Comparison of ENCODE assay signal across 12 mouse cellular contexts in the genomic region with DNA sequence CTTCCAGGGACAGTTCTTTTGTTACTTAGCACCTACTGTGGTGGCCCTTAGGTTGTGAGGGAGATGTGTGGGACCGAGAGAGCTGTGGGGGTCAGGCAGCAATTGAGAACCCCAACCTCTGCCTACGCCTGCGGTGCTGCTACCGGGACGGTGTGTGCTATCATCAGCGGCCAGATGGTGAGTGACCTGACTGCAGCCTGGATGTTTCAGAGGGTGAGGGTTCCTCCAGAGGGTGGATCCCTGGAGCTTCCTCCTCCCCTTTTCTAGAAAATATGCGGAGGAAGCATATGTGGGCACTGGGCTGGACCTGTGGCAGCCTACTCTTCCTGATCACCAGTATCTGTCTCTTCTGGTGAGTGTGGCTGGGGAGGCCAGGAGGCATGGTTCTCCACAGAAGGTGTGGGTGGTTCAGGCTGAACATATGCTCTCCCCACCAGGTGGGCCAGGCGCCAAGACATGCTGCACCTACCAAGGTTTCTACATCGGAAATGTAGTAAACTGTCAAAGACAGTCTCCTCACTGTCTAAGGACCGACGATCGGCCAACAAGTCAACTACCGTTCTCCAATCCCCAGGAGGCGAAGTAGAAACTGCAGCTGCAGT. TPM values are rescaled to one million over a fixed set of nuclear protein-coding genes. Genes with fewer than 3 reads are reported as not detected.
DNase-seq lines count a peak whose midpoint lies in the region; ATAC-seq lines count a peak whose summit lies in the region.
"Had no signal": no experiment of that assay in that cellular context is flagged by ENCODE, and none has a peak within 500 bp of the region (broad histone marks: within the 10 kb centered on the region; RNA-seq: fewer than 3 reads in every experiment).

No protein-coding gene starts in this region.

- peak; percentile 55 to 58 for DNase-seq in left cerebral cortex, adult 18-20 months (ENCODE audit: low spot score in 2 of 2)
- DNase-seq in left cerebral cortex, adult 8-10 months (ENCODE audit: low spot score in 2 of 2), result no peak
- DNase-seq in cerebellum, adult 11-12 months, result peak; percentile 84
- no peak for DNase-seq in gastrocnemius, adult 18-20 months (ENCODE audit: low spot score)
- DNase-seq in adrenal gland, postnatal 36 days, result no peak
- DNase-seq in retina, postnatal 1 day, result no peak
- DNase-seq: heart, postnatal 36 days; kidney, postnatal 25 days; lung, adult 2 months had no signal

- peak; percentile 53; the same call in 1 of the 2 replicates for ATAC-seq in erythroblast, adult 5-6 weeks (replicated peaks; ENCODE audit: low FRiP score, poor library complexity, severe bottlenecking)
- ATAC-seq in megakaryocyte progenitor cell, adult 5-6 weeks (replicated peaks; ENCODE audit: poor library complexity), result peak; percentile 42

RNA-seq across cellular contexts. Expression of a gene that starts 1.0 kb away (rescaled TPM):
- not detected for total RNA-seq in left cerebral cortex, adult 18-20 months (2021)
- total RNA-seq in left cerebral cortex, adult 8-10 months (2022), result not detected
- total RNA-seq in erythroblast, adult 5-6 weeks (2015; ENCODE audit: low replicate concordance), result not detected in 2 replicates
- total RNA-seq in erythroblast, adult 5-6 weeks (2017; ENCODE audit: low replicate concordance), result not detected in 2 replicates
- total RNA-seq in megakaryocyte progenitor cell, adult 5-6 weeks (2015), result not detected in 2 replicates
- not detected in 2 replicates for total RNA-seq in megakaryocyte progenitor cell, adult 5-6 weeks (2017)
- not detected for total RNA-seq in gastrocnemius, adult 18-20 months (2021)
- not detected for total RNA-seq in adrenal gland, postnatal 36 days (2021)
- total RNA-seq: granulocyte monocyte progenitor cell, adult 5-6 weeks; heart, postnatal 36 days had no signal

RNA-seq across cellular contexts. Expression of a gene that starts 1.1 kb away (rescaled TPM):
- total RNA-seq in left cerebral cortex, adult 18-20 months (2021), result under 1 TPM; 0.28 to 0.30 TPM
- under 1 TPM; 0.26 to 0.70 (median 0.39) TPM for total RNA-seq in left cerebral cortex, adult 8-10 months (2022)
- not detected in 2 replicates for total RNA-seq in erythroblast, adult 5-6 weeks (2015; ENCODE audit: low replicate concordance)
- total RNA-seq in erythroblast, adult 5-6 weeks (2017; ENCODE audit: low replicate concordance), result not detected in 2 replicates
- total RNA-seq in megakaryocyte progenitor cell, adult 5-6 weeks (2015), result 0.17 TPM in 1 of 2 replicates, not detected in the other
- total RNA-seq in megakaryocyte progenitor cell, adult 5-6 weeks (2017), result not detected in 2 replicates
- under 1 TPM in 1 of 2 experiments, not detected in 1; 0.14 TPM for total RNA-seq in gastrocnemius, adult 18-20 months (2021)
- total RNA-seq in adrenal gland, postnatal 36 days (2021), result under 1 TPM; 0.13 to 0.56 TPM
- total RNA-seq: granulocyte monocyte progenitor cell, adult 5-6 weeks; heart, postnatal 36 days had no signal

RNA-seq across cellular contexts. Expression of a gene that starts 5.7 kb away (rescaled TPM):
- 1 to 10 TPM; 2.0 to 3.1 TPM for total RNA-seq in left cerebral cortex, adult 18-20 months (2021)
- total RNA-seq in left cerebral cortex, adult 8-10 months (2022), result 1 to 10 TPM; 3.0 to 4.2 (median 3.1) TPM
- 4.0 and 7.5 TPM in 2 replicates for total RNA-seq in erythroblast, adult 5-6 weeks (2015; ENCODE audit: low replicate concordance)
- 0.17 and 1.1 TPM in 2 replicates for total RNA-seq in erythroblast, adult 5-6 weeks (2017; ENCODE audit: low replicate concordance)
- total RNA-seq in megakaryocyte progenitor cell, adult 5-6 weeks (2015), result 6.2 and 10.5 TPM in 2 replicates
- total RNA-seq in megakaryocyte progenitor cell, adult 5-6 weeks (2017), result 5.4 and 5.5 TPM in 2 replicates
- total RNA-seq in gastrocnemius, adult 18-20 months (2021), result 10 to 100 TPM in 1 of 2 experiments, 1 to 10 TPM in 1; 7.1 to 10.0 TPM
- 10 to 100 TPM in 1 of 2 experiments, 1 to 10 TPM in 1; 8.2 to 15.0 TPM for total RNA-seq in adrenal gland, postnatal 36 days (2021)

RNA-seq across cellular contexts. Expression of a gene that starts 8.9 kb away (rescaled TPM):
- 100 to 1,000 TPM; 439 to 453 TPM for total RNA-seq in left cerebral cortex, adult 18-20 months (2021)
- 100 to 1,000 TPM; 329 to 537 (median 413) TPM for total RNA-seq in left cerebral cortex, adult 8-10 months (2022)
- 304 and 336 TPM in 2 replicates for total RNA-seq in erythroblast, adult 5-6 weeks (2015; ENCODE audit: low replicate concordance)
- 65.4 and 203 TPM in 2 replicates for total RNA-seq in erythroblast, adult 5-6 weeks (2017; ENCODE audit: low replicate concordance)
- total RNA-seq in megakaryocyte progenitor cell, adult 5-6 weeks (2015), result 1,898 and 2,111 TPM in 2 replicates
- 686 and 710 TPM in 2 replicates for total RNA-seq in megakaryocyte progenitor cell, adult 5-6 weeks (2017)
- total RNA-seq in gastrocnemius, adult 18-20 months (2021), result 100 to 1,000 TPM; 582 to 601 TPM
- total RNA-seq in adrenal gland, postnatal 36 days (2021), result 1,000 to 10,000 TPM in 1 of 2 experiments, 100 to 1,000 TPM in 1; 989 to 1,001 TPM

RNA-seq across cellular contexts. Expression of a gene that starts 12.7 kb away (rescaled TPM):
- not detected for total RNA-seq in left cerebral cortex, adult 18-20 months (2021)
- total RNA-seq in left cerebral cortex, adult 8-10 months (2022), result not detected
- total RNA-seq in erythroblast, adult 5-6 weeks (2015; ENCODE audit: low replicate concordance), result not detected in 2 replicates
- not detected in 2 replicates for total RNA-seq in erythroblast, adult 5-6 weeks (2017; ENCODE audit: low replicate concordance)
- not detected in 2 replicates for total RNA-seq in megakaryocyte progenitor cell, adult 5-6 weeks (2015)
- not detected in 2 replicates for total RNA-seq in megakaryocyte progenitor cell, adult 5-6 weeks (2017)
- total RNA-seq in gastrocnemius, adult 18-20 months (2021), result not detected
- not detected for total RNA-seq in adrenal gland, postnatal 36 days (2021)
- total RNA-seq: granulocyte monocyte progenitor cell, adult 5-6 weeks; heart, postnatal 36 days had no signal

Comparison
In these comparisons a context has a peak if more than half of its experiments do, and no peak if none do; other contexts are left out.
1. DNase-seq: peak in left cerebral cortex, adult 18-20 months (2 of 2) and cerebellum, adult 11-12 months (single experiment); none in left cerebral cortex, adult 8-10 months (0 of 2), gastrocnemius, adult 18-20 months (single experiment), adrenal gland, postnatal 36 days (0 of 2) and retina, postnatal 1 day (single experiment).